Mouse (Mus musculus) gastrocnemius, postnatal 14 days (tissue): ENCODE data around the gene Rapgef1. TPM values are rescaled to one million over a fixed set of nuclear protein-coding genes. Genes with fewer than 3 reads are reported as not detected.

Experiments used
- DNase-seq: peaks from one replicate; pipeline ENCODE4 v3.0.0; 2021; ENCODE audit warnings: mixed read lengths
- intact Hi-C: fragments of 180-260 bp; cut with DNase I; formaldehyde crosslinking; loops from one replicate; pipeline ENCODE4 v1.15.1; 2025; ENCODE audit warnings: low total_unique reads
- total RNA-seq, 2 experiments: library from RNA; stranded (reverse); gene quantifications; 2 replicates each; pipeline ENCODE4 v1.2.3; 2021

The Rapgef1 gene
- total RNA-seq, 2 experiments from 2014 or later, result 75.7 to 81.9 TPM

DNA sequence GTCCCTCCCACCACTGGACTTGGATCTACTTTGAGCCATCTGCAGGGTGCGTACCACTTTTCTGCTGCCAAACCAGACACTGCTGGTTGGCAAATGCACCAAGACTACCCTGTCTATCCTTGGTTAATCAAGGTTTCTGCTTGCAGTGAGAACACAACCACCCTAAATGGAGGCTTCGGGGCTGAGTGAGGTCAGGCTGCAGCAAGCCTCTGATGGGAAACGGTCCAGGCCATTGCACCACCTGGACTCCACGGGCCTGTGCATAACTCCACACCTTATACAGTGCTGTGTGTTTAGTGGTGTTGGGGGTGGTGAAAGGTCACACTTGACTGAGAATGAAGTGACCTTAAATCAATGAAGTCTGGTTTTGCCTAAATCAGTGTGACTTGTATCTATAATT, 47.6 kb downstream of the Rapgef1 start:
- intact Hi-C loops, result no loop called here
- no peak for DNase-seq

DNA sequence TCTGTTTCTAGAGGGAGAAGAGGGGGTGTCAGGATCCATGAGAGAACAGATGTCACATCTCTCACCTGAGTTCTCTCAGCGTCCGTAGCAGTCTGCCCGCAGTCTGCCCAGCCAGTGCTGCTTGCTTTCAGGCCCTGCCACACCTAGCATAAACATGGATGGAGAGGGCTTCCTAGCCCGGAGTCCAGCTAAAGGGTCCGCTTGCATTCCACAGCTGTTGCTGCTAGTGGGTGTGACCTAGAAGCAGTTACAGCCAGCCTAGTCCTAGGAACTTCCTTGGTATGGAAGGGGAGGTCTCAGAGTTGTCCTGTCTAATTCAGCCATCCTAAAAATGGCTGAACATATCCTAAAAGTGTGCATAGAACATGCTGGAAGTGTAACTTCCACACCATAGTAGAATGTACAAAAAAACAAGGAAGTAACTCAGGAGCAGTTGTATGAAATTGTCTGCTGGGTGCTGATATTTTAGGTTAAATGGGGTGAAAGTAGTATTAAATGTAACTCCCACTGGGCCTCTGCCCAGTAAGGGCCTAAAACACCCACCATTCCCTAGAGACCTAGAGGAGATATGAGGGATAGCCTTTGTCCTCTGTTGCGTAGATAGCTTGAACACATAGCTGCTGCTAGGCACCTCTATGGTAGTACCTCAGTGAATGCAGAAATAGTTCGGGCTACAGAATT, 48.6 kb downstream of the Rapgef1 start:
- no peak for DNase-seq
- intact Hi-C loops, result no loop called here

GRCm38 (mm10) chr2:29668963-29669362, 49.4 kb downstream of the Rapgef1 start:
- DNase-seq, result no peak
- intact Hi-C loops, result no loop called here

GRCm38 (mm10) chr2:29669711-29670110, 50.2 kb downstream of the Rapgef1 start:
- intact Hi-C loops, result loop anchor here (5.0 kb wide), 1 partner anchor 52 kb away; the partner anchor contains the start of gene Rapgef1
- no peak for DNase-seq

GRCm38 (mm10) chr2:29670231-29670991, 50.9 kb downstream of the Rapgef1 start:
- DNase-seq, result peak; percentile 70
- intact Hi-C loops, result loop anchor here (5.0 kb wide), 1 partner anchor 53 kb away; the partner anchor contains the start of gene Rapgef1

DNA sequence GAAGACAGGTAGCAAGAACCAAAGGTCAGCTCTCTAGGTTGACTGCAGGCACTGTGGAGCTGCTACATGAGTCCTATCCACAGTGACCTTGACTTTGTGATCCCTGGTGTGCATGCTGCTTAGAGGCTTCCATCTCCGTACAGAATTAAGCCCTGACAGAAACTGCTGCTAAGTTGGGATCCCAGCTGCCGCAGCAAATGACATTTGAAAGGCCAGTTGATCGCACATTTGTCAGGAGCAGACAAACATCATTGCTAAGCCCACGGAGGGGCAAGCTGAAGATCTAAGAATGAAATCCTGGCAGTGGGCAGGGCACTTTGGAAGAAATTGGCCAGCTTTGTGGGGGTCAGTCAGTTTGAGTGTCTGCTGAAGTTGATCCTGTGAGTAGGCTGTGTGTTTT, 51.9 kb downstream of the Rapgef1 start:
- intact Hi-C loops, result loop anchor here (5.0 kb wide), 1 partner anchor 54 kb away; the partner anchor contains the start of gene Rapgef1
- no peak for DNase-seq

GRCm38 (mm10) chr2:29671856-29672255, 52.3 kb downstream of the Rapgef1 start:
- intact Hi-C loops, result loop anchor here (5.0 kb wide), 1 partner anchor 55 kb away; the partner anchor contains the start of gene Rapgef1
- DNase-seq, result no peak

DNA sequence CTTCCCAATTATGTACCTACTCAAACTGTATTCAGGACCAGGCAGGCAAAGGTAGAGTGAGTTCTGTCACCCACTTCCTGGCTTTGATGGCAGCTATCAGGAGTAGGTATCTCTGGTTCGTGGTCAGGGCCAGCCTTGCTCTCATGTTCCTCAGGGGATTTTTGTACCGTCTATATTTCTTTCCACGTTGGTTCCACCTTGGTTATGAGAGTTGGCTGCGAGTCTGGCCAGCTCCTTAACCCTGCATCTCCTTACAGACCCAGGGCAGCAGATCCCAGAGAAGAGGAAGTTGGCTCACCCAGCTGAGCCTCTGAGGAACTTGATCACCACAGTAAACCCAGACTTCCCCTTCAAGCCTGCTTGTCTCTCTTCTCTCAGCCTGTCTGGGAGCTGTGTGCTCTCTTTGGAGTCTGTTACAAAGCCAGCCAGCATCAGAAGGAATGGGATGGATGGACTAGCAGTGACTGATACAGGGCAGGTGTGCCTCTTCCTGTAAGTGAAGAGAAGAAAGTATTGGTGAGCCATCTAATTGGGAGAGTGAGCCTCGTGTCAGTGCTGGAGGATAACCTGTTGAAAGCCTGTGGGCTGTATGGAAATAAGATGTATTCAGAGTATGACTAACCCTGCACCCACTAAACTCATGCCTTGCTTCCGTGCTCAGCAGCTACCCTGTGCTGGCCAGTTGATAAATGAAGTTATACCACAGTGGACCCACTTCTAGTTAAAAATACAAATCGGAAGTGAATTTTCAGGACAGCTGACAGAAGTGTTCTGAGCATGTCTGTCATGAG, 53.4 kb downstream of the Rapgef1 start:
- DNase-seq, result peak; percentile 24
- intact Hi-C loops, result loop anchor here (5.0 kb wide), 1 partner anchor 56 kb away; the partner anchor contains the start of gene Rapgef1

- intact Hi-C loops, result loop anchor here (5.0 kb wide), 1 partner anchor 57 kb away; the partner anchor contains the start of gene Rapgef1
- no peak for DNase-seq
Measured at GRCm38 (mm10) chr2:29674087-29674486, 54.6 kb downstream of the Rapgef1 start.

DNA sequence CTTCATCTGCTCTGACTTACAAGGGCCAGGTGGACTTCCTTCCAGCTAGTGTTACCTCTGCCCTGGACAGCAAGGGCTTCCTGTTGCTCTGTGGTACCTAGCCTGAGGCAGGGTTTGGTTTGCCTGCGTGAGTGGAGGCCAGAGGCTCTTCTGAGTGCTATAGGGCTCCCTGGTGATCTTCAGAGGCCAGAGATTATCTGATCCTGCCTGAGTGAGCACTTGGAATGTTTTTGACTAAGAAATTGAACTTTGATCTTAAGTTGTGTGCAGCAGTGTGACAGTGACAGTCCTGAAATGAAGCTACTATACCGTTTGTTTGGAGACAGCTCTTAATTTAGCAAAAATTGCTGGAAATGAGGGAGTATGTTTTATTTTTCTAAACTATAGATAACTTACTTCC, 55.0 kb downstream of the Rapgef1 start:
- no peak for DNase-seq
- intact Hi-C loops, result loop anchor here (5.0 kb wide), 1 partner anchor 57 kb away; the partner anchor contains the start of gene Rapgef1

- intact Hi-C loops, result no loop called here
- DNase-seq, result no peak
Measured at GRCm38 (mm10) chr2:29675846-29676245, 56.3 kb downstream of the Rapgef1 start.

DNA sequence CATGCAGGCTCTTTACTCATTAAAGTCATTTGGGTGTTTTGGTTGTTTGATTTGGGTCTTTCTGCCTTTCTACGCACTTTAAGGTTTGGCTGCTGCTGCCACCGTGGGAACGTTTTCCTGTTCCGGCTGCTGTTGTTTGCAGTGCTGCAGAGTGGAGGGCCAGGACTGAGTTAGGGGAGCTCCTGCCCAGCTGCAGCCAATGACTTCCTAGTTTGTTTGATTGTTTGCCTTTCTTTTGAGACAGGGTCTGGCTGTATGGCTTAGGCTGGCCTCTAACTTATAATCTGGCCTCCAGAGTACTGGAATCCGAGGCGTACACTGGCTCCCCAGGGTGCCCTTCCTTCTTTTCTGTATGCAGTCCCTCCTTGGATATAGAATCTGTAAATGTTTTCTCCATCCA, 57.0 kb downstream of the Rapgef1 start:
- no peak for DNase-seq
- intact Hi-C loops, result no loop called here

DNA sequence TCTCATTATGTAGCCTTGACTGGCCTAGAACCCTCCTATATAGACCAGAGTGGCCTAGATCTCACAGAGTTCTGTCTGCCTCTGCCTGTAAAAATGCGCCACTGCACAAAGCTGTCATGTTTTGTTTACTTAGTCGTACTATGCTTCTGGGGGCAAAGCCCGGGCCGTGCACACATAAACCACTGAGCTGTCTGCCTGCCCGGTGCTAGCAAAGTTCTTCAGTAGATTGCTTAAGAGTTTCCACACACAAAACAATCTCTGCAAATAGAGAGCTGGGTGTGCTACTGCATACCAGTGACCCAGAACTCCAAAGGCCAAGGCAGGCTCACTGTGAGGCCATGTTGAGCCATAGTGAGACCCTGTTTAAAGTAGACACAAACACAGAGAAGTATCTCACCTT, 58.3 kb downstream of the Rapgef1 start:
- no peak for DNase-seq
- intact Hi-C loops, result no loop called here

DNA sequence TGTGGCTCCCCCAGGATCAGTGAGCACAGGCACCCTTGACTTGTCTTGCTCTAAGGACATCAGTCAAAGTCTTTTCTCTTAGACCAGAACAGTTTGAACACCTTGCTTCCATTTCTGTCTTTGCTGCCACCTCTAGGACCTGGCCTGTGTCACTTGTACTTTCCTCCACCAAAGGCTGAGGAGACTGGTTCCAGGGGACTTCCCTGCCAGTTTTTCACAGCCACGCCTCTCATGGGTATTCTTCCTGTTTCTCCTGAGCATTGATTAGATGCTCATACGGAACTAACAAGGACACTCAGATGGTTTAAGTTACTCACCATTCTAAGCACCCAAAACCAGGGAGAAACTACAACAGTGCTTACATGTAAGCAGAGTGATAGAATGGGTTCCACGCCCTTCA, 59.0 kb downstream of the Rapgef1 start:
- DNase-seq, result no peak
- intact Hi-C loops, result no loop called here

- intact Hi-C loops, result no loop called here
- DNase-seq, result no peak
Measured at GRCm38 (mm10) chr2:29679710-29680584, 60.4 kb downstream of the Rapgef1 start.

DNA sequence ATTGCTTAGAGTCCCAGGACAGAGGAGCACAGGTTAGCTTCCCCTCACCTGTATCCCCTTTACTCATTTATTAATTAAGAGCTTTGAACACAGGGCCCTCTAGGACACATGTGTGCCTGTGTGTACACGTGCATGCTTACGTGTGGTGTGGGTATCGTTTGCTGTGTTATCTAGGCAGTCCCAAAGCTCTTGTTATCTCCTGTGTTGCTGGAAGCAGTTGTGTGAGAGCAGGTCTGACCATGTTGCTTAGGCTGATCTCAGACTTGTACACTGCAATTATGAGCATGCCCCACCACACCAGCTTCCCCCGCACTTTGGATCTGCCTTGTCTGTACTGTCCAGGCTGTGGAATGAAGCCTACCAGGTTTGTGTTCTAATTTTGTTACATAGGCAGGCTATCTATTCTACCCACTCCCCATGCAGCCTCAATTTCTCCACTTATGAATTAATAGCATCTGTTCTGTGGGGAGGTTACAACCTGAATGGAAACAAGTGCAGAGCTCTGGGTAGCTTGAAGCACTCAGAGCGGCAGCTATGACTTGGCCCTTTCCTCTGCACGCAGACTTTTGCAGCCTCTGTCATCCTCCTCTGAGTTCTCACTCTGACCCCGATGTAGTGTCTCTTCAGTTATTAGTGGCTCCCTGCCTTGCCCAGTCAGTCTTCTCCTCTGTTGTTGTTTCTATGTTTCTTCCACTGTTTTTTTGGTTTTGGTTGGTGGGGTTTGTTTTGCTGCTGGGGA, 63.9 kb downstream of the Rapgef1 start:
- intact Hi-C loops, result no loop called here
- no peak for DNase-seq

DNA sequence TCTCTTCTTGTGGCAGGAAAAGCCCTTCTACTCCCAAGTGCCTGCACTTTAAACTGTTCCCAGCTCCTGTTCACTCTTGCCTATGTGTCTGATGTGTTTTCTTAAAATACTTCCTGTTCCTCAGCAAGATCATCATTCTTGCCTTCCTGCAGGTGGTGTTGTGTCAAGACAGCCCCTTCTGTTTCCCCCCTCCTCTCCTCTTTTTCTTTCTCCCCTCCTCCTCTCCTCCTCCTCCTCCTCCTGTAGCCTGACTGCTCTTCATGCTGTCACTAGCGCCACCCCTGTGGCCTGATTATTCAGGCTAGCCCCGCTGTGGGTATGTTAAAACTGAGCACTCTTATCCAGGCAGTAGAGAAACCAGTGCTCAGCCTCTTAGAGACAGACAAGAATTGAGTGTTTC, 65.0 kb downstream of the Rapgef1 start:
- intact Hi-C loops, result no loop called here
- DNase-seq, result no peak

- DNase-seq, result no peak
- intact Hi-C loops, result no loop called here
Measured at GRCm38 (mm10) chr2:29689014-29689413, 69.5 kb downstream of the Rapgef1 start.
